Mouse (Mus musculus) spleen, adult 2 months (tissue): ENCODE measurements around the gene Galk1.

ENCODE experiments used
- CTCF ChIP-seq: fragments of 200-500 bp; IDR thresholded peaks from 2 replicates; pipeline ENCODE4 v1.5.1; 2011; ENCODE audit warnings: mild to moderate bottlenecking, inconsistent platforms; ENCODE audit not compliant: insufficient read depth, insufficient read length, insufficient replicate concordance; ENCODE audit errors: extremely low read depth
- POLR2A ChIP-seq: fragments of 200-500 bp; IDR thresholded peaks from 2 replicates; pipeline ENCODE4 v1.6.1; 2011; ENCODE audit warnings: low read depth, low read length, inconsistent platforms

- TF ChIP-seq CTCF (no peak), POLR2A (no peak)
Measured at GRCm38 (mm10) chr11:115995256-115995655, 17.3 kb downstream of the Galk1 start.
